In genomic region chrX:75475182-75475644, GRCm38 (mm10) we compare ENCODE assay signal across 8 mouse cellular contexts. TPM values are rescaled to one million over a fixed set of nuclear protein-coding genes. Genes with fewer than 3 reads are reported as not detected.
DNase-seq lines count a peak whose midpoint lies in the region; ATAC-seq lines count a peak whose summit lies in the region.
"Not testable (repeated sequence)": the region's sequence is repeated elsewhere in the genome, so short reads cannot be mapped to it uniquely, and the experiment has no call there.

No protein-coding gene starts in this region.

- H3K36me3 ChIP-seq in forebrain, embryonic 12.5 days (replicated peaks); heart, embryonic 16.5 days (ENCODE audit: control insufficient read depth, insufficient read depth); liver, embryonic 12.5 days; stomach, embryonic 15.5 days: not testable (repeated sequence)

- peak overlapping the region; percentile 34 for H3K4me3 ChIP-seq in forebrain, embryonic 12.5 days (replicated peaks)
- peak overlapping the region; percentile 49 for H3K4me3 ChIP-seq in heart, embryonic 16.5 days (ENCODE audit: low read length)
- peak overlapping the region; percentile 44 for H3K4me3 ChIP-seq in liver, embryonic 12.5 days
- H3K4me3 ChIP-seq in stomach, embryonic 15.5 days (replicated peaks), result peak overlapping the region; percentile 39

- H3K27me3 ChIP-seq in forebrain, embryonic 12.5 days; heart, embryonic 16.5 days (ENCODE audit: control insufficient read depth, insufficient read depth, low read length); liver, embryonic 12.5 days (replicated peaks); stomach, embryonic 15.5 days (replicated peaks): not testable (repeated sequence)

- peak; percentile 76; the same call in 1 of the 2 replicates for ATAC-seq in cerebellum, adult (ENCODE audit: insufficient number of reproducible peaks, low FRiP score, low TSS enrichment)
- peak; percentile 94 for ATAC-seq in forebrain, embryonic 12.5 days (ENCODE audit: low FRiP score)
- peak; percentile 69 for ATAC-seq in heart, embryonic 16.5 days (replicated peaks; ENCODE audit: extremely low read depth, insufficient read depth, low FRiP score)
- peak; percentile 75 for ATAC-seq in liver, embryonic 12.5 days
- ATAC-seq in stomach, embryonic 15.5 days (ENCODE audit: insufficient read depth, low FRiP score, low read depth), result not testable (repeated sequence)

- not testable (repeated sequence) for H3K27ac ChIP-seq in forebrain, embryonic 12.5 days; heart, embryonic 16.5 days (ENCODE audit: low read length); liver, embryonic 12.5 days; stomach, embryonic 15.5 days

- not testable (repeated sequence) for H3K4me1 ChIP-seq in forebrain, embryonic 12.5 days; heart, embryonic 16.5 days (ENCODE audit: control insufficient read depth, insufficient read depth, low read length); liver, embryonic 12.5 days; stomach, embryonic 15.5 days

- H3K4me2 ChIP-seq in forebrain, embryonic 12.5 days, result peak overlapping the region; percentile 50
- peak overlapping the region; percentile 59 for H3K4me2 ChIP-seq in heart, embryonic 16.5 days (ENCODE audit: low read depth, low read length)
- peak overlapping the region; percentile 66 for H3K4me2 ChIP-seq in liver, embryonic 12.5 days
- peak overlapping the region; percentile 51 for H3K4me2 ChIP-seq in stomach, embryonic 15.5 days

- not testable (repeated sequence) for H3K9me3 ChIP-seq in forebrain, embryonic 12.5 days; heart, embryonic 16.5 days (replicated peaks; ENCODE audit: control insufficient read depth, low read length); liver, embryonic 12.5 days (replicated peaks); stomach, embryonic 15.5 days

- WGBS in forebrain, embryonic 12.5 days, result 27% methylated on average over 37 of the region's 37 CpGs
- 18% methylated on average over 37 of the region's 37 CpGs for WGBS in heart, embryonic 16.5 days
- WGBS in liver, embryonic 12.5 days (ENCODE audit: insufficient replicate concordance), result 12% methylated on average over 37 of the region's 37 CpGs
- 22% methylated on average over 37 of the region's 37 CpGs for WGBS in stomach, embryonic 15.5 days

- peak; percentile 26 for DNase-seq in CD4-positive helper T cell, adult 2 months (ENCODE audit: low read depth, low spot score)
- DNase-seq in kidney, postnatal 14 days, result peak; percentile 58
- peak; percentile 17 to 19 for DNase-seq in natural killer cell, adult 2 months (ENCODE audit: low spot score in 2 of 2)

- not testable (repeated sequence) for H3K9ac ChIP-seq in forebrain, embryonic 12.5 days; liver, embryonic 12.5 days; stomach, embryonic 15.5 days
- H3K9ac ChIP-seq in heart, embryonic 16.5 days (ENCODE audit: low read length), result peak overlapping the region; percentile 43; the same call in 1 of the 2 replicates

RNA-seq across cellular contexts. Expression of gene Vbp1, which starts 38.9 kb away (rescaled TPM):
- 252 and 259 TPM in 2 replicates for polyA plus RNA-seq in forebrain, embryonic 12.5 days (2016; fragmentation: Nextera tagmentation; extraction: Ambion mirVana)
- polyA plus RNA-seq in heart, embryonic 16.5 days (2015; fragmentation: Nextera tagmentation; extraction: Ambion mirVana), result 132 and 165 TPM in 2 replicates
- 133 and 138 TPM in 2 replicates for polyA plus RNA-seq in liver, embryonic 12.5 days (2016; fragmentation: Nextera tagmentation; extraction: Ambion mirVana)
- polyA plus RNA-seq in stomach, embryonic 15.5 days (2015; fragmentation: Nextera tagmentation; extraction: Ambion mirVana), result 157 and 160 TPM in 2 replicates

RNA-seq across cellular contexts. Expression of gene Brcc3, which starts 58.8 kb away (rescaled TPM):
- polyA plus RNA-seq in forebrain, embryonic 12.5 days (2016; fragmentation: Nextera tagmentation; extraction: Ambion mirVana), result 64.4 and 66.4 TPM in 2 replicates
- polyA plus RNA-seq in heart, embryonic 16.5 days (2015; fragmentation: Nextera tagmentation; extraction: Ambion mirVana), result 54.3 and 54.4 TPM in 2 replicates
- 46.3 and 47.8 TPM in 2 replicates for polyA plus RNA-seq in liver, embryonic 12.5 days (2016; fragmentation: Nextera tagmentation; extraction: Ambion mirVana)
- polyA plus RNA-seq in stomach, embryonic 15.5 days (2015; fragmentation: Nextera tagmentation; extraction: Ambion mirVana), result 69.8 and 74.4 TPM in 2 replicates

RNA-seq across cellular contexts. Expression of gene Mtcp1, which starts 58.8 kb away (rescaled TPM):
- polyA plus RNA-seq in forebrain, embryonic 12.5 days (2016; fragmentation: Nextera tagmentation; extraction: Ambion mirVana), result 13.2 and 13.4 TPM in 2 replicates
- 6.4 and 7.3 TPM in 2 replicates for polyA plus RNA-seq in heart, embryonic 16.5 days (2015; fragmentation: Nextera tagmentation; extraction: Ambion mirVana)
- 6.3 TPM in 2 replicates for polyA plus RNA-seq in liver, embryonic 12.5 days (2016; fragmentation: Nextera tagmentation; extraction: Ambion mirVana)
- polyA plus RNA-seq in stomach, embryonic 15.5 days (2015; fragmentation: Nextera tagmentation; extraction: Ambion mirVana), result 9.0 and 10.6 TPM in 2 replicates

RNA-seq across cellular contexts. Expression of gene Cmc4, which starts 58.8 kb away (rescaled TPM):
- polyA plus RNA-seq in forebrain, embryonic 12.5 days (2016; fragmentation: Nextera tagmentation; extraction: Ambion mirVana), result 23.0 and 26.9 TPM in 2 replicates
- polyA plus RNA-seq in heart, embryonic 16.5 days (2015; fragmentation: Nextera tagmentation; extraction: Ambion mirVana), result 18.2 and 22.0 TPM in 2 replicates
- 16.3 and 16.9 TPM in 2 replicates for polyA plus RNA-seq in liver, embryonic 12.5 days (2016; fragmentation: Nextera tagmentation; extraction: Ambion mirVana)
- polyA plus RNA-seq in stomach, embryonic 15.5 days (2015; fragmentation: Nextera tagmentation; extraction: Ambion mirVana), result 20.6 and 23.9 TPM in 2 replicates
